Mouse (Mus musculus) retina, postnatal 7 days (tissue): ENCODE results near the gene Tfip11.

ENCODE experiments used
- DNase-seq: peaks from one replicate; pipeline ENCODE4 v3.0.0-alpha.2; 2012; ENCODE audit warnings: low read depth, low spot score

The Tfip11 gene

GRCm38 (mm10) chr5:112320379-112320778 is 5.8 kb upstream of the Tfip11 start:
- no peak for DNase-seq

GRCm38 (mm10) chr5:112320936-112321335 is 5.2 kb upstream of the Tfip11 start:
- DNase-seq, result no peak

- DNase-seq, result no peak
Observed at GRCm38 (mm10) chr5:112321376-112321775, 4.8 kb upstream of the Tfip11 start.

GRCm38 (mm10) chr5:112323246-112323645 is 2.9 kb upstream of the Tfip11 start:
- no peak for DNase-seq

GRCm38 (mm10) chr5:112324637-112325545 is 1.3 kb upstream of the Tfip11 start:
- DNase-seq, result no peak

GRCm38 (mm10) chr5:112326446-112327009 is 370 bp downstream of the Tfip11 start:
- no peak for DNase-seq

GRCm38 (mm10) chr5:112327854-112328253 is 1.7 kb downstream of the Tfip11 start:
- no peak for DNase-seq

GRCm38 (mm10) chr5:112329805-112330564 is 3.8 kb downstream of the Tfip11 start:
- DNase-seq, result no peak

GRCm38 (mm10) chr5:112335473-112335872 is 9.3 kb downstream of the Tfip11 start:
- no peak for DNase-seq

- DNase-seq, result no peak
Observed at GRCm38 (mm10) chr5:112337004-112337403, 10.8 kb downstream of the Tfip11 start.

GRCm38 (mm10) chr5:112339215-112339614 is 13.1 kb downstream of the Tfip11 start:
- no peak for DNase-seq

- peak; percentile 78 for DNase-seq
Observed at GRCm38 (mm10) chr5:112342463-112343204, 16.5 kb downstream of the Tfip11 start, which contains the start of the genes Srrd and Hps4. Gene Srrd, minus strand, starts transcription at chr5:112343040. Gene Hps4, plus strand, starts transcription at chr5:112343083.

GRCm38 (mm10) chr5:112343205-112343595 is 17.0 kb downstream of the Tfip11 start:
- no peak for DNase-seq

- no peak for DNase-seq
Observed at GRCm38 (mm10) chr5:112344092-112344960, 18.2 kb downstream of the Tfip11 start.

GRCm38 (mm10) chr5:112346211-112346965 is 20.2 kb downstream of the Tfip11 start:
- DNase-seq, result no peak

GRCm38 (mm10) chr5:112349169-112349568 is 23.0 kb downstream of the Tfip11 start:
- DNase-seq, result no peak

- no peak for DNase-seq
Observed at GRCm38 (mm10) chr5:112355493-112355892, 29.3 kb downstream of the Tfip11 start.

GRCm38 (mm10) chr5:112355910-112356309 is 29.8 kb downstream of the Tfip11 start, which contains the start of gene Gm6583:
Gene Gm6583, minus strand, starts transcription at chr5:112356033.
- DNase-seq, result no peak

GRCm38 (mm10) chr5:112356322-112356721 is 30.2 kb downstream of the Tfip11 start:
- DNase-seq, result no peak

- DNase-seq, result no peak
Observed at GRCm38 (mm10) chr5:112359520-112359919, 33.4 kb downstream of the Tfip11 start.
